Mouse (Mus musculus) liver, adult 2 months (tissue): Measurements from ENCODE around the gene Hcls1.

Experiments used
- CTCF ChIP-seq: fragments of 200-500 bp; IDR thresholded peaks from 2 replicates; pipeline ENCODE4 v1.5.1; 2011; ENCODE audit warnings: low read depth, low read length, control low read depth
- POLR2A ChIP-seq: fragments of 200-500 bp; IDR thresholded peaks from 2 replicates; pipeline ENCODE4 v1.6.1; 2011; ENCODE audit warnings: low read length, control low read depth; ENCODE audit not compliant: insufficient read depth; ENCODE audit errors: extremely low read depth

DNA sequence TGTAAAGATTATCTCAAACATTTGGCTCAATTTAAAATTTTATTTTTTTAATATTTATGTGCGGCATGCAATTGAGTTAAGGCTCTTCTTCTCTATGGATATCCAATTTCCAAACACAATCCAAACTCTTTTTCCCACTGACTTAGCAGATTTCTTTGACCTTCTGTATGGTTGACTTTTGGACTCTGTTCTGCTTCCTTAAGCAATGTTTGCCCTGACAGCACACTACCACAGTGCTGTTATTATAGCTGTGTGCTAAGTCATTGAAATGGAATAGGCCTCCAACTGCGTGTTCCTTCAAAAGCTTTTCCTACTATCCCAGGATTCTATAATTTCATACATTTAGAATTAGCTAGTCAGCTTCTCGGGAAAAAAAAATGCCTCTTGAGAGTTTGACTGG is 8.8 kb downstream of the Hcls1 start:
- TF ChIP-seq POLR2A (no peak), CTCF (no peak)
